Mouse (Mus musculus): ENCODE measurements around the gene AI837181.

AI837181 gene

DNA sequence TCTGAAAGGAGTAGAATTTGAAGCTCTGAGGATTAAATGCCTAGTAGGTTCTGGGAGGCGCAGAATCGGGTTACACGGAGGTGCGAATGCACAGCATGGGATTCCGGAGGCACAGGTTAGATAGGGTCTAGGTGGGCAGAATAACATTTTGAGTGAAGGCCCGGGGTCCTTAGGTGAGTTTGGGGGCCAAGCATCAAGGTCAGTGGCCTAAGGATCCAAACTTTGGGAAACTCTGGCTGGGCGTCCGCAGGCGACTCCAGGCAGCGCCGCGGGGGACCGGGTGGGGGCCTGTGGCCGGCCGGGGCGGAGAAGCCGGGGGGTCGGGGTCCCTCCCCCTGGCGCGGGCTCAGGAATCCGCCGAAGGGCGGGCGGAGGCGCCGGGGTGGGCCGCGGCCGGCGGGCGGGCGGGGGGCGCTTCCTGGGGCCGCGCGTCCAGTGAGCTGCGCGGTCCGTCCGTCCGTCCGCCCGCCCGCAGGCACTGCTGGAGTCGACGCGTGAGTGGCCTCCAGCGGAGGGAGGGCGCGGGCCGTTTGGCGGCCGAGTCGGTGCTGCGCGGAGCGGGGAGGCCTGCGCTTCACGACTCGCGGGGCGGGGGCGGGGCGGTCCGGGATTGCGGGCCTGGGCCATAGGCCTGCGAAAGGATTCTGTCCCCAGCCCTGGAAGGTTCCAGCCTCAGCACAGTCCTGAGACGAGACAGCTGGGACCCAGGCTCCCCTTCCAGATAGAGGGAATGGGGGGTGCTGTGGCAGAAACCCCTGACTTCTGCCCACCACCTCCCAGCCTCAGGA lies 49.5 kb downstream of the AI837181 start:
- peak; percentile 74 for DNase-seq

DNA sequence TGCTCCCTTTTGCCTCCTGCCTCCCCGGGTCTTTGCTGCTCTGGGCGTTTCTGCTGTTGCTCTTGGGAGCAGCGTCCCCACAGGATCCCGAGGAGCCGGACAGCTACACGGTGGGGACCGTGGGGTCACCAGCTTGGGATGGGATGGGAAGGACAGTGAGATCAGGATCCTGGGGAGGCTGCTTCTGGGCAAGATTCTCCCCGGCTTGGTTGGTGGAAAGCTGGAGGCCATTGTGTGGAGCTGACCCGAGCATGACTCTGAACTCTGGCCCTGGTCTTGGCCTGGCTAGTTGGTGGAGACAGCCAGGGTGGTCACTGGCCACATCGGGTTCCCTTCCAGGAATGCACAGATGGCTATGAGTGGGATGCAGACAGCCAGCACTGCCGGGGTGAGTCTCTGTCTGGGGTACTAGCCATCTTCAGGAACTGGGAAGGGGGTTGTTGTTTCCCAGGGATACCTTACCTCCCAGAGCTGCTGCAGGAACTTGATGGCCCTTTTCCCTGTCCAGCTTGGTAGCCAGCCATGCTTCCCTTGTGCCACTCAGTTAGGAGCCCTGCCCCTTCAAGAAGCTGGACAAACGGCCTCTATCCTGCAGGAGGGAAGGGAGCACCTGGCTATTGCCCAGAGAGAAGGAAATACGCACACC lies 50.2 kb downstream of the AI837181 start:
- DNase-seq = no peak
